Mouse (Mus musculus) liver, embryonic 11.5 days (tissue): Measurements from ENCODE around the gene Slc15a3. TPM values are rescaled to one million over a fixed set of nuclear protein-coding genes. Genes with fewer than 3 reads are reported as not detected.

ENCODE experiments used
- ATAC-seq: fragments of 200-750 bp; cut with Nextera tagmentation; replicated peaks from 2 replicates; pipeline ENCODE4 v1.8.0; 2017; ENCODE audit warnings: moderate number of reproducible peaks, mild to moderate bottlenecking, moderate TSS enrichment, moderate library complexity; ENCODE audit not compliant: low FRiP score
- DNase-seq: peaks from one replicate; pipeline ENCODE4 v3.0.0-alpha.2; 2017; ENCODE audit warnings: low spot score
- H3K27ac ChIP-seq: fragments of 300-500 bp; sonication (generic); 2 replicates; pipeline ENCODE4 v1.5.1; 2014; ENCODE audit warnings: mild to moderate bottlenecking, low read depth, low read length, control low read depth
- H3K27me3 ChIP-seq: fragments of 300-500 bp; sonication (generic); replicated peaks from 2 replicates; pipeline ENCODE4 v1.6.1; 2014; ENCODE audit warnings: low read length, mixed read lengths; ENCODE audit not compliant: control insufficient read depth, insufficient read depth
- H3K36me3 ChIP-seq: fragments of 300-500 bp; sonication (generic); 2 replicates; pipeline ENCODE4 v1.6.1; 2014; ENCODE audit warnings: mild to moderate bottlenecking, low read length, moderate library complexity, mixed read lengths; ENCODE audit not compliant: control insufficient read depth, insufficient read depth
- H3K4me1 ChIP-seq: fragments of 300-500 bp; sonication (generic); replicated peaks from 2 replicates; pipeline ENCODE4 v1.6.1; 2014; ENCODE audit warnings: low read length, mixed read lengths; ENCODE audit not compliant: control insufficient read depth, insufficient read depth
- H3K4me2 ChIP-seq: fragments of 300-500 bp; sonication (generic); 2 replicates; pipeline ENCODE4 v1.6.1; 2014; ENCODE audit warnings: mild to moderate bottlenecking, control low read depth, moderate library complexity
- H3K4me3 ChIP-seq: fragments of 300-500 bp; sonication (generic); 2 replicates; pipeline ENCODE4 v1.5.1; 2014; ENCODE audit warnings: low read depth, low read length, control low read depth
- H3K9ac ChIP-seq: fragments of 300-500 bp; sonication (generic); 2 replicates; pipeline ENCODE4 v1.6.1; 2014; ENCODE audit warnings: low read depth, low read length, control low read depth
- H3K9me3 ChIP-seq: fragments of 300-500 bp; sonication (generic); 2 replicates; pipeline ENCODE4 v1.6.1; 2016; ENCODE audit warnings: low read length, inconsistent platforms, mixed read lengths; ENCODE audit not compliant: control insufficient read depth
- WGBS: fragments of 180-500 bp; shearing (Covaris S2); extraction: QIAGEN DNeasy Blood & Tissue Kit; methylation state at CpG from one replicate; pipeline ENCODE4 v1.1.7; 2014; 5-methylcytosine and 5-hydroxymethylcytosine counted together
- polyA plus RNA-seq: library from polyadenylated mRNA; unstranded; fragments of >200 nt; fragmentation: Nextera tagmentation; extraction: Ambion mirVana; gene quantifications from 2 replicates; pipeline ENCODE4 v1.2.1, GENCODE M21; 2014

Gene Slc15a3
- polyA plus RNA-seq, 1 experiment from 2014 or later = 1.2 TPM

GRCm38 (mm10) chr19:10804850-10805660 lies 34.5 kb upstream of the Slc15a3 start:
- Histone ChIP-seq H3K4me2 (no peak overlapping the region), H3K27me3 (no peaks in the 10 kb centered on the region; the same call in 1 of the 2 replicates), H3K27ac (no peak overlapping the region), H3K36me3 (no peaks in the 10 kb centered on the region), H3K4me3 (no peak overlapping the region), H3K4me1 (no peaks in the 10 kb centered on the region), H3K9me3 (no peaks in the 10 kb centered on the region), H3K9ac (no peak overlapping the region)
- no peak for DNase-seq
- no peak for ATAC-seq
- whole genome bisulfite sequencing = 65% methylated on average over 2 of the region's 2 CpGs

GRCm38 (mm10) chr19:10805661-10806285 lies 33.8 kb upstream of the Slc15a3 start:
- DNase-seq = no peak
- H3K9me3 ChIP-seq = no peaks in the 10 kb centered on the region

GRCm38 (mm10) chr19:10808524-10809233 lies 30.8 kb upstream of the Slc15a3 start:
- Histone ChIP-seq H3K27ac (no peak overlapping the region), H3K4me1 (no peaks in the 10 kb centered on the region), H3K9ac (no peak overlapping the region), H3K4me2 (no peak overlapping the region), H3K4me3 (no peak overlapping the region), H3K9me3 (no peaks in the 10 kb centered on the region), H3K36me3 (no peaks in the 10 kb centered on the region), H3K27me3 (no peaks in the 10 kb centered on the region; the same call in 1 of the 2 replicates)
- ATAC-seq (no peak), DNase-seq (no peak)
- WGBS = 74% methylated on average over 12 of the region's 12 CpGs

More at GRCm38 (mm10) chr19:10805661-10806285, 33.8 kb upstream of the Slc15a3 start:
- no peak for ATAC-seq
- H3K27me3 ChIP-seq = no peaks in the 10 kb centered on the region; the same call in 1 of the 2 replicates
- H3K4me2 ChIP-seq = no peak overlapping the region
- no peaks in the 10 kb centered on the region for H3K36me3 ChIP-seq
- H3K27ac ChIP-seq = no peak overlapping the region
- no peak overlapping the region for H3K9ac ChIP-seq
- 82% methylated on average over 11 of the region's 11 CpGs for WGBS
- no peak overlapping the region for H3K4me3 ChIP-seq
- H3K4me1 ChIP-seq = no peaks in the 10 kb centered on the region

GRCm38 (mm10) chr19:10809428-10810175 lies 29.9 kb upstream of the Slc15a3 start:
- H3K27me3 ChIP-seq = no peaks in the 10 kb centered on the region; the same call in 1 of the 2 replicates
- 77% methylated on average over 11 of the region's 11 CpGs for WGBS
- H3K27ac ChIP-seq = no peak overlapping the region
- DNase-seq (no peak), ATAC-seq (no peak)
- H3K4me2 ChIP-seq = no peak overlapping the region
- no peaks in the 10 kb centered on the region for H3K36me3 ChIP-seq
- no peak overlapping the region for H3K9ac ChIP-seq
- H3K9me3 ChIP-seq = no peaks in the 10 kb centered on the region
- no peaks in the 10 kb centered on the region for H3K4me1 ChIP-seq
- no peak overlapping the region for H3K4me3 ChIP-seq

- no peak overlapping the region for H3K4me2 ChIP-seq
- H3K9me3 ChIP-seq = no peaks in the 10 kb centered on the region
- H3K36me3 ChIP-seq = no peaks in the 10 kb centered on the region
- 52% methylated on average over 4 of the region's 4 CpGs for WGBS
- H3K4me1 ChIP-seq = no peaks in the 10 kb centered on the region
- no peak for ATAC-seq
- no peak for DNase-seq
- H3K4me3 ChIP-seq = no peak overlapping the region
- H3K9ac ChIP-seq = no peak overlapping the region
- H3K27ac ChIP-seq = no peak overlapping the region
- no peaks in the 10 kb centered on the region; the same call in 1 of the 2 replicates for H3K27me3 ChIP-seq
Observed at GRCm38 (mm10) chr19:10810176-10810492, 29.4 kb upstream of the Slc15a3 start.

- Histone ChIP-seq H3K4me3 (no peak overlapping the region), H3K36me3 (no peaks in the 10 kb centered on the region), H3K4me1 (no peaks in the 10 kb centered on the region), H3K9ac (no peak overlapping the region), H3K27ac (no peak overlapping the region), H3K9me3 (no peaks in the 10 kb centered on the region), H3K27me3 (no peaks in the 10 kb centered on the region; the same call in 1 of the 2 replicates), H3K4me2 (no peak overlapping the region)
- DNase-seq (no peak), ATAC-seq (no peak)
- 58% methylated on average over 6 of the region's 6 CpGs for WGBS
Observed at GRCm38 (mm10) chr19:10811471-10811870, 28.1 kb upstream of the Slc15a3 start.

- DNase-seq = no peak
- H3K27me3 ChIP-seq = no peaks in the 10 kb centered on the region
- H3K4me2 ChIP-seq = no peak overlapping the region
- ATAC-seq = no peak
- H3K27ac ChIP-seq = no peak overlapping the region
- H3K36me3 ChIP-seq = no peaks in the 10 kb centered on the region
- WGBS = 89% methylated on average over 5 of the region's 5 CpGs
- no peak overlapping the region for H3K9ac ChIP-seq
- H3K4me1 ChIP-seq = no peaks in the 10 kb centered on the region
- no peaks in the 10 kb centered on the region for H3K9me3 ChIP-seq
- no peak overlapping the region for H3K4me3 ChIP-seq
Observed at GRCm38 (mm10) chr19:10813039-10813438, 26.5 kb upstream of the Slc15a3 start.

- WGBS = 75% methylated on average over 7 of the region's 7 CpGs
- Histone ChIP-seq H3K27ac (no peak overlapping the region), H3K9ac (no peak overlapping the region), H3K4me1 (no peaks in the 10 kb centered on the region), H3K4me3 (no peak overlapping the region), H3K9me3 (no peaks in the 10 kb centered on the region), H3K36me3 (no peaks in the 10 kb centered on the region), H3K4me2 (no peak overlapping the region), H3K27me3 (no peaks in the 10 kb centered on the region)
- no peak for DNase-seq
- ATAC-seq = no peak
Observed at GRCm38 (mm10) chr19:10813905-10814304, 25.6 kb upstream of the Slc15a3 start.
